Mouse (Mus musculus): ENCODE measurements around the gene Pnliprp2.

Gene Pnliprp2

GRCm38 (mm10) chr19:58805191-58805779 lies 45.8 kb downstream of the Pnliprp2 start:
- peak; percentile 69 for DNase-seq (ENCODE audit: low spot score)

DNA sequence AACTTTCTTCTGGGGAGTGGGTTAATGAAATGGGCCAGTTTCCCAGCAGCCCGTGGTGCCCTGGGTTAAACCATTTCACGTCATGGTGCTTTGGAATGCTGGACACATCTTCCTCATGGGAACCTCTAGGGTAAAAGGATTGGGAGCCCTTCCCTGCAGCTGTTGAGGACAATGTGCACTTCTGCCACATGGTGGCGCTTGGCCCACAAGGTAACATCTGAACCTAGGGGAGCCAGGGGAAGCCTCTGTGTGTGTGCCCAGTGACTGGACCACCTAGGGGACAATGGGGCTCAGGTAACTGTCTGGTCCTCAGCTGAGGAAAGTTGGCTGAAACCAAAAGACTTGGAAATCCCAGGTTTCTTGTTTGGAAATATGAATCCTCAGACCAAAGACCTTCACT lies 46.8 kb downstream of the Pnliprp2 start:
- DNase-seq (ENCODE audit: low spot score): peak; percentile 79

- DNase-seq (ENCODE audit: low spot score): no peak
Observed at GRCm38 (mm10) chr19:58808864-58809263, 49.3 kb downstream of the Pnliprp2 start.

DNA sequence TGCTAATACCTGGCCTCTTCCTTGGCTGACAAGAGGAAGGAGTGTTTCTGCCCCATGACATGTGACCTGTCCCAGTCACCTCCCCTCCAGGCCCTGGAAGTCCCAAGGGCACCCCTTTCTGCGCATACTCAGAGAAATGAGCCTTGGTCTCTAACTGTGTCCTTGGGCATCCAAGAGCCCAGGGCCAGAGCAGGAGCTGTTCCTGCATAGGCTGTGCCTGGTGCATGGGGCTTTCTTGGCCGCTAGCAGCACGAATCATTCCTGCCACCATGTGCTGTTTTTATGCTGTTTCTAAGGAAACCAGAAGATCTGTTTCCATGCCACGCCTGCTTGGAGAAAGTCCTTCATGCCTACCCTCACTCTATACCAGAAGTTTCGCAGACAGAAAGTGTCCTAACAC lies 51.0 kb downstream of the Pnliprp2 start:
- no peak for DNase-seq (ENCODE audit: low spot score)

GRCm38 (mm10) chr19:58815179-58815922 lies 55.8 kb downstream of the Pnliprp2 start:
- no peak for DNase-seq (ENCODE audit: low spot score)

DNA sequence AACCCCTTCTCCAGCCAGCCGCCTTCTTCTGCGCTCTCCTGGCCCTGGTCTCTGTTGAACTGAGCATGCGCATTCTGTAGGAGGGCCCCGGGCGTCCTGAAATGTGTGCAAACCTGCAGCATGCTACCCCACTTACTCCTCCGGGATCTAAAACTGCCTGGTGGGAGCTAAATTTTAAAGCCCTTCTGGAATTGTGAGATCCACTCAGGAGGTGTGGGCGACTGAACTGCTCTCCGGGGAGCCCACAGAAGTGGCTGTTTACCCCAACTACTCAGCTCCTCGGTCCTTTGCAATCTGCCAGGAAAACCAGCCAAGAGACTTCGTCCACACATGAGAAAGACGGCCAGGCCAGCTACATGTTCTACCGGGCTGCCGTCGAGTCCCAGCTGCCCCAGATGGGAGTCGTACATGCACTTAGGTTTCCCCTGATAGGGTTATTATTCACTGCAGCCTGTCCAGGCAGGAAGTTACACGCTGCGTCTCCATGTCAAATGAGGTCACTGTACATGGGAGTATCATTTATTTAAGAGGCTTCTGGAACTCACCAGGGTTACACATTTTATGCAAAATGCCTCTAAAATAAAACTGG lies 57.0 kb downstream of the Pnliprp2 start:
- DNase-seq (ENCODE audit: low spot score): peak; percentile 65

DNA sequence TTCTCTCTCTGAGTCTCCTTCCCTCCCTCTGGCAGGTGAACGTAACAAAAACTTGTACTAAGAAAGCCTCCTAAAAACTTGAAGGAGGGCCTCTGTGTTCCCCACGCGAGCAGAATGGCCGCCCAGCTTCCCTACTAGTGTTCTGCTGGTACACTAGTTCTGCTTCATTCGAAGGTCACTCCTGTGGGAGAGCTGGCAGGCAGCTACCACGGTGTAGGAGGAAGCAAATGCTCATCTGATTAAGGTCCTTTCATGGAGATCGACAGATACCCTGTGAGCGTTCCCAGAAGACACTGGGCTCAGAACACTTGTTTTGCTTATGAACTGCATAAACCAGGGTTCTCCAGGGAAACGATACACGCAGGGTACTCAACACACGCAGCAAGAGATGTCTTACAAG lies 57.9 kb downstream of the Pnliprp2 start:
- DNase-seq (ENCODE audit: low spot score): no peak

GRCm38 (mm10) chr19:58818571-58819415 lies 59.3 kb downstream of the Pnliprp2 start:
- DNase-seq (ENCODE audit: low spot score): no peak

DNA sequence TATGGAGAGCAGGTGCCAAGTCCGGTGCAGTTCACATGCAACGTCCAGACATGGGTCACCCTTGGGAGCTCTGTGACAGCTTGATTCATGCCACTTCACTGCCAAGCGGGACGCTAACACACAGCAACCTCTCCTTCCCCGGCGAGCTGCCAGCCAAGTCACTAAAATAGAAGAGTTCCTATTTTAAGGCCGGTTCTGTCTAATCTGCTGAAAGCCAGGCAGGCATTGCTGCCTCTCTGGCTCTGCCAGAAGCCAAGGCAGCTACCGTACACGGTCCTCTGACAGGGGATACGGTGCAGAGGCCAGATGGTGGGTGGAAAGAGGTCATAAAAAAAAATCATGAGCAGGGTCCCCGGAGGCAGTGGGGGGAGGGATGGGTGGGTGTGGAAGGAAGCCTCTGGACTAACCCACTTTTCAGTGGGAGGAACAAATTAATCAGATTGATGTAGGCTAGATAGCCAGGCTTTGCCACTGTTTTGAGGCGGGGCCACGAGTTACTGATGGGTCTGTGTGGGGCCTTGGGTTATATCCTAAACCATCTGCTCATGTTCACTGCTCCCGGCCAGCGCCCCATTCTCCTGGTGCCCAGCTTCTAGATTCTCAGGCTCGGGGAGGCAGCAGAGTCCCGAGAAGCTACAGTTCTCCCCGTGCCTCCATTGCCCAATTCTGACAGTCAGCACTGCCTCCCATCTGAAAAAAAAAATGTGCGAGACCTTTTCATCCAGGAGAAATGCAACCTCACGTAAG lies 63.1 kb downstream of the Pnliprp2 start:
- DNase-seq (ENCODE audit: low spot score): peak; percentile 83

GRCm38 (mm10) chr19:58823301-58823700 lies 63.8 kb downstream of the Pnliprp2 start:
- DNase-seq (ENCODE audit: low spot score): no peak

DNA sequence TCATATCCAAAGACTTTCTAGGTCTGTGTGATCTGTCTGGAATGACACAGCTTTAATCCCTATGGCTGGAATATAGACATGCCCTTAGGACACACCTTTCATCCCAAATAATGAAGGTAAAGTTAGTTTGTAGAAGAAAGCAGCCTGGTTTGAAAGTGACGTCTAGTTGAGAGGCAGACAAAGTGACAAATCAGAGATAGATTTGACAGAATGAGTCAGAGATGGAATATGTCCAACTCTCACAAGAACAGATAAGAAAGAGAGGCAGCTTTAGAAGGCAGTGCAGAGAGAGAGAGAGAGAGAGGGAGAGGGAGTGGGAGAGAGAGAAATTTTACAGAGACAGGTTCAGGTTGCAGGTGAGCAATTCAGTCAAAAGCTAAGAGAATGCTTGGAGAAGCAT lies 64.8 kb downstream of the Pnliprp2 start:
- DNase-seq (ENCODE audit: low spot score): no peak

All from layer of hippocampus, adult 11-12 months (tissue).